Comparison of ENCODE assay signal across 12 mouse cellular contexts in the genomic region with DNA sequence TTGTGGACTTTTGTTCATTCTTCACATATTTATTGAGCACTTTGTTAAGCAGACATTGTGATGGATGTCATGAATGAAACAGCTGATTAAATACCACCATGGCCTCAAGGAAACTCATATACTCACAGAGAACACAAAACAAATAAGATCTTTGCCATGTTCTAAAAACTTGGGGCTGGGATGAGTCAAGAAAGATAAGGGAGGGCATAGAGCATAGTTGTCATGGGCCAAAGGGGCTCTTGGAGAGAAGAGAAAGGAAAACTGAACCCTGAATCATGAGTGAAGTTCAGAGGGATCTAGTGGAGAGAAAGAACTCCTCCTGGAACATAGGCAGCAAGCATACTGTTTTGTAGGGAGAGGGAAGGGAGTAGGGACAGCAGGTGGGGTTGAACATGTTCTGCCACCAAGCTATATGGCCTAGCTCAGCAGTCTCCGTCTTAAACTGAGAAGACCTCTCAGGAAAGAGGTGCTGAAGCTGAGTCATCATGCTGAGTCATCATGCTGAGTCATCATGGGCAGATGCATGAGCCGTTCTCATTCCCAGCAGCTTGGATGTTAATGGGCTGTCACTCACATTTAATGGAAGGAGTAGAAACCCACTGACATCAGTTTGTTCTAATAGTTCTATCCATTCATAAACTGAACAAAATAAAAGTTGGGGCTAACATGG.
DNase-seq lines count a peak whose midpoint lies in the region; ATAC-seq lines count a peak whose summit lies in the region.
"Had no signal": no experiment of that assay in that cellular context is flagged by ENCODE, and none has a peak within 500 bp of the region (broad histone marks: within the 10 kb centered on the region; RNA-seq: fewer than 3 reads in every experiment).

No protein-coding gene starts in this region.

- no peaks in the 10 kb centered on the region for H3K9me3 ChIP-seq in intestine, embryonic 16.5 days (ENCODE audit: control insufficient read depth, low read length)
- H3K9me3 ChIP-seq: hindbrain, embryonic 10.5 days had no signal

- H3K9ac ChIP-seq in intestine, embryonic 16.5 days (ENCODE audit: low read depth, low read length), result no peak overlapping the region

- H3K36me3 ChIP-seq in intestine, embryonic 16.5 days (ENCODE audit: control insufficient read depth, insufficient read depth, low read length), result no peaks in the 10 kb centered on the region
- H3K36me3 ChIP-seq: hindbrain, embryonic 10.5 days had no signal

- no peak overlapping the region for H3K27ac ChIP-seq in intestine, embryonic 16.5 days (ENCODE audit: low read length)
- H3K27ac ChIP-seq: hindbrain, embryonic 10.5 days had no signal

- DNase-seq in embryo, embryonic 10 days (ENCODE audit: low spot score), result peak; percentile 9
- DNase-seq in embryo, embryonic 9.5 days (ENCODE audit: extremely low spot score), result no peak
- DNase-seq in 3T3-L1 (ENCODE audit: low read depth, low spot score) (peak; percentile 77), ZHBTc4 (ENCODE audit: low read depth, low spot score) (peak; percentile 35)
- DNase-seq in left cerebral cortex, postnatal 4 days, result no peak
- no peak for DNase-seq in left cerebral cortex, adult 18-20 months (ENCODE audit: low spot score in 2 of 2)
- no peak for DNase-seq in cerebellum, postnatal 36 days
- DNase-seq: cerebellum, postnatal 25 days; gastrocnemius, postnatal 14 days; thymus, postnatal 25 days had no signal

- no peak overlapping the region for H3K4me3 ChIP-seq in intestine, embryonic 16.5 days (ENCODE audit: low read length)
- H3K4me3 ChIP-seq: hindbrain, embryonic 10.5 days had no signal

- intact Hi-C loops in left cerebral cortex, postnatal 4 days (cut with DNase I), result no loop called here

- ATAC-seq in intestine, embryonic 16.5 days, result 0 out of 2 replicates have a peak, but pooled peaks have one; percentile 13

- H3K4me1 ChIP-seq in intestine, embryonic 16.5 days (ENCODE audit: control insufficient read depth, insufficient read depth, low read length), result no peaks in the 10 kb centered on the region
- H3K4me1 ChIP-seq: hindbrain, embryonic 10.5 days had no signal

- H3K27me3 ChIP-seq in intestine, embryonic 16.5 days (replicated peaks; ENCODE audit: control insufficient read depth, insufficient read depth, low read length), result no peaks in the 10 kb centered on the region

- no peak overlapping the region for H3K4me2 ChIP-seq in intestine, embryonic 16.5 days (ENCODE audit: low read depth, low read length)

- 58% methylated on average over 2 of the region's 2 CpGs for WGBS in intestine, embryonic 16.5 days

Comparison
In these comparisons a context has a peak if more than half of its experiments do, and no peak if none do; other contexts are left out.
1. DNase-seq: peak in embryo, embryonic 10 days (single experiment), 3T3-L1 (single experiment) and ZHBTc4 (single experiment); none in embryo, embryonic 9.5 days (single experiment), left cerebral cortex, postnatal 4 days (single experiment), left cerebral cortex, adult 18-20 months (0 of 2) and cerebellum, postnatal 36 days (0 of 2).